Mouse (Mus musculus) liver, adult 2 months (tissue): ENCODE data around the gene Casp7. TPM values are rescaled to one million over a fixed set of nuclear protein-coding genes. Genes with fewer than 3 reads are reported as not detected.

Experiments used
- DNase-seq: peaks from one replicate; pipeline ENCODE4 v3.0.0-alpha.2; 2011; ENCODE audit warnings: low read depth, low spot score; ENCODE audit errors: extremely low read depth
- H3K27ac ChIP-seq: fragments of 200-500 bp; replicated peaks from 2 replicates; pipeline ENCODE4 v1.5.1; 2012; ENCODE audit warnings: low read depth, mild to moderate bottlenecking, control low read depth, inconsistent platforms, low read length; ENCODE audit not compliant: insufficient read depth
- H3K27me3 ChIP-seq: fragments of 200-500 bp; 2 replicates; pipeline ENCODE4 v1.6.1; 2012; ENCODE audit warnings: mild to moderate bottlenecking, moderate library complexity, low read length, inconsistent platforms; ENCODE audit not compliant: control insufficient read depth, insufficient read depth
- H3K36me3 ChIP-seq: fragments of 200-500 bp; 2 replicates; pipeline ENCODE4 v1.6.1; 2012; ENCODE audit warnings: low read length, inconsistent platforms; ENCODE audit not compliant: control insufficient read depth, insufficient read depth
- H3K4me1 ChIP-seq: fragments of 200-500 bp; 2 replicates; pipeline ENCODE4 v1.6.1; 2011; ENCODE audit warnings: low read length; ENCODE audit not compliant: control insufficient read depth, insufficient read depth
- H3K4me3 ChIP-seq: fragments of 200-500 bp; 2 replicates; pipeline ENCODE4 v1.5.1; 2011; ENCODE audit warnings: low read depth, mild to moderate bottlenecking, control low read depth, low read length, moderate library complexity; ENCODE audit not compliant: insufficient read depth
- H3K79me2 ChIP-seq: fragments of 200-500 bp; 2 replicates; pipeline ENCODE4 v1.6.1; 2012; ENCODE audit warnings: inconsistent platforms, mild to moderate bottlenecking, low read length, moderate library complexity; ENCODE audit not compliant: control insufficient read depth, insufficient read depth
- H3K9ac ChIP-seq: fragments of 200-500 bp; 2 replicates; pipeline ENCODE4 v1.6.1; 2012; ENCODE audit warnings: low read depth, mild to moderate bottlenecking, control low read depth, inconsistent platforms, low read length
- CTCF ChIP-seq: fragments of 200-500 bp; IDR thresholded peaks from 2 replicates; pipeline ENCODE4 v1.5.1; 2011; ENCODE audit warnings: low read depth, low read length, control low read depth
- POLR2A ChIP-seq: fragments of 200-500 bp; IDR thresholded peaks from 2 replicates; pipeline ENCODE4 v1.6.1; 2011; ENCODE audit warnings: low read length, control low read depth; ENCODE audit not compliant: insufficient read depth; ENCODE audit errors: extremely low read depth
- WGBS: fragments of 180-500 bp; shearing (Covaris S2); methylation state at CpG from one replicate; pipeline ENCODE4 v1.1.7; 2018; 5-methylcytosine and 5-hydroxymethylcytosine counted together
- polyA plus RNA-seq: library from polyadenylated mRNA; depleted of rRNA; stranded (reverse); fragments of >200 nt; gene quantifications from 2 replicates; pipeline ENCODE4 v1.2.3, GENCODE M21; 2012
- total RNA-seq: library from RNA; depleted of rRNA; stranded (reverse); fragments of >200 nt; gene quantifications from 2 replicates; pipeline ENCODE4 v1.2.3, GENCODE M21; 2014

The Casp7 gene
- total and polyA plus RNA-seq, 2 experiments: 15.8 to 38.8 TPM

- TF ChIP-seq CTCF: no peak
- no peak for TF ChIP-seq POLR2A
- WGBS: 72% methylated on average over 7 of the region's 7 CpGs
- no peak for DNase-seq
- H3K4me3 ChIP-seq: no peak overlapping the region
- H3K4me1 ChIP-seq: no peaks in the 10 kb centered on the region
- H3K9ac ChIP-seq: no peak overlapping the region
- H3K27me3 ChIP-seq: no peaks in the 10 kb centered on the region
- peaks cover 12% of the 10 kb centered on the region for H3K36me3 ChIP-seq
- no peaks in the 10 kb centered on the region for H3K79me2 ChIP-seq
- H3K27ac ChIP-seq: no peak overlapping the region
Observed at GRCm38 (mm10) chr19:56438357-56439071, 41.6 kb downstream of the Casp7 start.

DNA sequence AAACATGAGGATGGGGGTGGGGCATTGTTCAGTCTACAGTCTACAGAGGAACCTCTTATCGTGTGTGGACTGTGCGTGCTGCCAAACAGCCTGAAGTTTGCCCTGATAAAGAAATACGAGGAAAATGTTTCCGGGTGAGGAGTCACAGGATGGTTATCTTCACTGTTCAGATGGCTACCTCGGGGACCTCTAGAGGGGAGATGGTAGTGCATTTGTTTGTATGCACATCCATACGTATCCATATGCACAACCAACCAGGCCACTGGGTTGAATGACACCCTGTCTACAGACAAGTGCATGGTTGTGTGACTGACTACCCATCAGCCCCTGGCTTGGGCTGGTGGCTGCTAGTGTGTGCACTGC, 42.1 kb downstream of the Casp7 start:
- no peaks in the 10 kb centered on the region for H3K79me2 ChIP-seq
- no peaks in the 10 kb centered on the region for H3K27me3 ChIP-seq
- WGBS: 43% methylated on average over 6 of the region's 6 CpGs
- TF ChIP-seq CTCF: no peak
- H3K9ac ChIP-seq: no peak overlapping the region
- peaks cover 12% of the 10 kb centered on the region for H3K36me3 ChIP-seq
- no peak overlapping the region for H3K27ac ChIP-seq
- peak; percentile 6 for DNase-seq
- H3K4me1 ChIP-seq: no peaks in the 10 kb centered on the region
- no peak overlapping the region for H3K4me3 ChIP-seq

DNA sequence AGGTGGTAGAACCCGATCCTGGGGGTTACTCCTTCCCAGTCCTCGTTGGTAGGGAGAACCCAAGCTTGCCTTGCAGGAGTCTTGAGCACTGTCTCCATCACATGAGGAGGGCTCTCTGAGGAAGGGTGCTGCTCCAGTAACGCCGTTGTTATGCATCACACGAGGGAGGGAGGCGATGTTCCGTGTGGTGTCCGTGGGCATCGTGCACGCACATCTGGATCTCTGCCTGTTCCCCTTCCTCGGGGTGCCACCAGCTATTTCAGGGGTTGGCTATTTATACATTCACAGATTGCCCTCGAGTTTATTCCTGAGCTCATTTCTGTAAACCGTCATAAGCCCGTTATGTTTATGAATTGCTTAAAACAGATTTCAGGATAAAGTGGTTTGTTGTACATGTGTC, 46.5 kb downstream of the Casp7 start:
- DNase-seq: no peak
- Histone ChIP-seq H3K27me3 (no peaks in the 10 kb centered on the region), H3K9ac (no peak overlapping the region), H3K27ac (no peak overlapping the region), H3K36me3 (no peaks in the 10 kb centered on the region), H3K4me3 (no peak overlapping the region), H3K79me2 (no peaks in the 10 kb centered on the region), H3K4me1 (no peaks in the 10 kb centered on the region)
- TF ChIP-seq CTCF (no peak), POLR2A (no peak)
- WGBS: 89% methylated on average over 14 of the region's 14 CpGs

DNA sequence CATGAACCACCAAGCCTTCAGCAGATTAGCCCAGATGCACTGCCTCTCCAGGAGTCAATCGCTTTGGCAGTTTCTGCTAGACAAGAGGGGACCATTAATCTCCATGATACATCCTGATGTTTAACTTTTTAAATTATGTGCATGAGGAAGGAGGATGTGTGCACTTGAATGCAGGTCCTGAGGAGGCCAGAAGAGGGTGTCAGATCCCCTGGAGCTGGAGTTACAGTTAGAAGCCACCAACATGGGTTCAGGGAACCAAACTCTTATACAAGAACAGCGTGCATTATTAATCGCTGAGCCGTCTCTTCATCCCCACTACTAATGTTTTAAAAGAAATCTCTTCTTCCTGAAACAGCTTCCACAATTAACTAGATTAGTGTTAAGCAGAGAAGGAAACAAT, 51.9 kb downstream of the Casp7 start:
- no peak for DNase-seq
- TF ChIP-seq POLR2A: no peak
- TF ChIP-seq CTCF: no peak
- 95% methylated on average over 4 of the region's 4 CpGs for WGBS
- no peaks in the 10 kb centered on the region for H3K36me3 ChIP-seq
- no peak overlapping the region for H3K9ac ChIP-seq
- no peak overlapping the region for H3K4me3 ChIP-seq
- no peak overlapping the region for H3K27ac ChIP-seq
- no peaks in the 10 kb centered on the region for H3K79me2 ChIP-seq
- H3K27me3 ChIP-seq: no peaks in the 10 kb centered on the region
- no peaks in the 10 kb centered on the region for H3K4me1 ChIP-seq

- no peaks in the 10 kb centered on the region for H3K36me3 ChIP-seq
- TF ChIP-seq CTCF (no peak), POLR2A (no peak)
- WGBS: 86% methylated on average over 8 of the region's 8 CpGs
- H3K79me2 ChIP-seq: no peaks in the 10 kb centered on the region
- H3K27me3 ChIP-seq: no peaks in the 10 kb centered on the region
- H3K4me1 ChIP-seq: no peaks in the 10 kb centered on the region
- H3K9ac ChIP-seq: no peak overlapping the region
- H3K27ac ChIP-seq: no peak overlapping the region
- no peak for DNase-seq
- no peak overlapping the region for H3K4me3 ChIP-seq
Observed at GRCm38 (mm10) chr19:56449537-56449936, 52.6 kb downstream of the Casp7 start.

GRCm38 (mm10) chr19:56450892-56451291, 54.0 kb downstream of the Casp7 start:
- no peaks in the 10 kb centered on the region for H3K27me3 ChIP-seq
- no peaks in the 10 kb centered on the region for H3K4me1 ChIP-seq
- no peak for DNase-seq
- no peaks in the 10 kb centered on the region for H3K36me3 ChIP-seq
- no peak overlapping the region for H3K9ac ChIP-seq
- no peak overlapping the region for H3K27ac ChIP-seq
- H3K79me2 ChIP-seq: no peaks in the 10 kb centered on the region
- 79% methylated on average over 5 of the region's 5 CpGs for WGBS
- TF ChIP-seq POLR2A (no peak), CTCF (no peak)
- H3K4me3 ChIP-seq: no peak overlapping the region
